Mouse (Mus musculus): ENCODE measurements at regions not wholly inside any gene's neighbourhood (a gene's known extent, or its start where the extent isn't known, plus 50 kb on each side); places are given as distances from the start of the nearest gene placed in this dataset.

GRCm38 (mm10) chr16:50709727-50710126 is 118.8 kb upstream of the Ccdc54 start:
- no peak for TF ChIP-seq EP300 (IDR thresholded peaks at IDR 0.05; ENCODE audit: insufficient read depth, low read depth, low read length)
- TF ChIP-seq CTCF (IDR thresholded peaks at IDR 0.05; ENCODE audit: low read depth, low read length), result no peak
- no peak for TF ChIP-seq POLR2A (IDR thresholded peaks at IDR 0.05; ENCODE audit: insufficient read depth, low read length)
